Mouse (Mus musculus) lung, postnatal 36 days (tissue): ENCODE data around the gene Cenpf.
"Not testable (repeated sequence)": the region's sequence is repeated elsewhere in the genome, so short reads cannot be mapped to it uniquely, and the experiment has no call there.

Experiments
- DNase-seq: peaks from one replicate; pipeline ENCODE4 v3.0.0; 2022; ENCODE audit warnings: mixed read lengths

Cenpf gene

DNA sequence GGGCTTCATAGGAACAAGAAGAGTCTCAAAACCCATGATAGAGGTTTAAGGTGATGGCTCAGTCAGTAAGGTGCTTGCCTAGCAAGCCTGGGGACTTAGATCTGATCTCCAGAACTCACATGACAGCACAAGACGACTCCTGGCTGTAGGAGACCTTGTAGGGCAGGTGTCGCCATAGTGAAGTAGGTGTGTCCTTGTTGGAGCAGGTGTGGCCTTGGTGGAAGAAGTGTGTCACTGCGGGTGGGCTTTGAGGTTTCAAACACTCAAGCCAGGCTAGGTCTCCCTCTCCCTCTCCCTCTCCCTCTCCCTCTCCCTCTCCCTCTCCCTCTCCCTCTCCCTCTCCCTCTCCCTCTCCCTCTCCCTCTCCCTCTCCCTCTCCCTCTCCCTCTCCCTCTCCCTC lies 4.6 kb upstream of the Cenpf start:
- DNase-seq, result not testable (repeated sequence)

DNA sequence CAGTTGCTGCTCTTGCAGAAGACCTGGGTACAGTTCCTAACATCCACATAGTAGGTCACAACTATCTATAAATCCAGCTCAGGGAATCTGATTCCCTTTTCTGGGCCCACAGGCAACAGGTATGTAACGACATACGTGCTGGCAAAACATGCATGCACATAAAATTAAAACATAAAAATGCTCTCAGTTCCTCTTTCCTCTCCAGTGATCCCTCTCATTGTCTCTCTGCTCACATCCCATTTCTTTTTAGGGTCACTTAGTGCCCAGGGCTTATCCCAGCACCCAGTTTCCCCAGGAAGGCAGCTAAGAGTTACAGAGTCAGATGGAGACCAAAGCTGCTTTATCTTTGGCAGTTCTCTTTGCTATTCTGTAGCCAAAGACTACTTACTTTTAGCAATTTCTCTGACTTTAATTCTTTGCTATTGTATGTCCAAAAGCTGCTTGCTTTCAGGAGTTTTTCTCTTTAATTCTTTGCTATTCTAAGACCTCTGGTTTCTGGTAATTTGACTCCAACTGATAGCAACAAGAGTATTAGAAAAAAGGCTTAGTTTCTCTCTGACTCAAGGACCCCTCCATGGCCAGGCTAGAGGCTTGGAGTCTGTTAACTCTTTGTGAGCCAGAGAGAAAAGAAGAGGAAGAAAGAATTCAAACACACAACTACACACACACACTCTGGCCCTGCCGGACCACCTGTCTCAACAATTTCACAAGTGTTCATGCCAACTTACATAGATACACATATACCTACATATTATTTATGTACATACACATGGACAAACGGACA lies 1.4 kb upstream of the Cenpf start:
- DNase-seq, result no peak

DNA sequence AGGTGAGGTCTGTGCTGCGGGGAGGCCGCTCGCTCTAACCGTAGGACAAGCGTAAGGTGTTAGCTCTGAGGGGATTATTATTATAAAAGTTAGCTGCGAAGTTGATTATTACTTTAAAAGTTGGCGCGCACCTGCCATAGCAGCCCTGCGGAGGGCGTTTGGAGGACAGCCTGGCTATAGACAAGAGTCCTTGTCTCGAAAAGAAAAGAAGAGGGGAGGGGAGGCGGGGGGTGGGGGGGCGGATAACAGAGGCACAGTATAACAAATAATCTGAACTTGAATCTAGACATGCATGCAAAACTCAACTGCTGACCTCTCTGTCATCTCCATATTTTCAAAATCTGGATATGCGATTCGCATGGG lies 483 bp upstream of the Cenpf start:
- DNase-seq, result no peak

DNA sequence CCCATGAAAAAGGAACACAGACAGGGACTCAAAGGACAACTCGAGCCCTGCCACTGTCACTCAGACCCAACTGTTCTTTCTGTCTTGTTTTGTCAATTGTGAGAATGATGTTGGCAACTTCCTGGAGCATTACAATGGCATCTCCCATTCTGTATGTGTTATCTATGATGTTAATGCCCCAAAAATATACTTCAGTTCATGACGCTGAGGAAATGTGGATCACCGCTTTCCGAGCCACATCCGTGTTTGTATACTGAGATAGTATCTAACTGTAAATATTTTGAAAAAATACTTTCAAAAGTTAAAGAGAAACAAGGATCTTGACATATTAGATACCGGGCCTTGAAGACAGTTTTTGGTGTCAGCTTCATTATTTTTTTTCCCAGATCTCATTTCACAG lies 1.9 kb downstream of the Cenpf start:
- DNase-seq, result no peak

DNA sequence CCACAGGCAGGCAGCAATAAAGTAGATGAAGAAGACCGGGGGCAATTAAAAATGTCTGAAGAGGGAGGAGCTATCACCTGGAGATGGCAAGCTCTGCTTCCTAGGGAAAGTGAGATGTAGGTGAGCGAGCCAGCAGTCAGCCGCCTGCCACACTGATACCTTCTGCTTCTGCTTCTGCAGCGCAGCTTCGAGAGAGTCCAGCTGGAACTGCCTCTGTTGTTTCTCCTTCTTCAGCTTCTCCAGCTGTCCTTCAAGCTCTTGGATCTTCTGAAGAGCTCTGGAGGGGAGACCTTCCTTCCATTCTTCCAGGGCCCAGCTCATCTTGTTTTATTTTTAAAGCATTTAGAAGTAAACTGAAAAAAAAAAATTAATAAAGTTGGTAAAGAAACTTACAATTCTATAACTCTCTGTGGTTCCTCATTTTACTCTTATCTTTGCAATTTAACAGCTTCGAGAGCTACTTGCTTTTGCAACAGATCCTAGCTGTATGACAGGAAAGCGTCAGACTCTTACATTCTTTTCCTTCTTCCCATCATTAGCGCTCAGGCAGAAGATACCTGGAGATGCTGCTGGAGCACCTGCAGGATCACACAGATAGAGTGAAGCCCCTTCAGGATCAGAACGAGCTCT lies 3.0 kb downstream of the Cenpf start:
- no peak for DNase-seq

DNA sequence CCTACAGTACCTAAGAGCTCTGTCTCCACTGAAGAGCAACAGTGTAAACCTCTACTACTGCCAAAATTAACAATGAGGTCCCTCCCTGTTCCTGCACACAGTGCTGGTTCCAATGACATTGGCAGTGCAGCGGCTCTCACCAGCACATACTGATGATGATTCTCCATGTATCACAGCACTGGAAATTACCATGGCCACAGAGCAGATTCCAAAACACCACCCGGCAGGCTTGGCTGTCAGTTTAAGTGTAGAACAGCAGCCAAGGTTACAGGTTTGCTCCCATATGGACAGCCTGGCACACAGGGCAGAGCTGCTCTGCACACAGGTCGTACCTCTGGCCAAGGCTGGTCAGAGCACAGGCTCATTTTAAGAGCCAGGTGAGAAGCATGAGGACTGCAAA lies 8.3 kb downstream of the Cenpf start:
- DNase-seq, result no peak

DNA sequence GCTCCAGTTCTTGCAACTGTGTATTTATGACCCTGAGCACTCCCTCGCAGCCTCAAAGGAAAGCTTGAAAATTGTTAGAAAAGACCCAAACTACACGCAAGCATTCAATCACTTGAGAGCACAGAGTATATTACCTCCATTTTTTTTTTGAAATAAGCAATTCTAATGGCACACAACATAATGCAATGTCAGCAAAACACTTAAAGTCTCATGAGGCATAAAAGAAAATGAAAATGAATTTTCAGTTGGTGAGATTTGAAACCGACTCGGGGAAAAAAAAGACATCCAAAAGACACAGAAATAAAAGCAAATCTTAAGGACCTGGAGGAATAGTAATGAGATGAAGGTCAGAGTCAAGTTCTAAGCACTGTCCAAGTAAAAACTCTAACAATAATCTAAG lies 11.9 kb downstream of the Cenpf start:
- no peak for DNase-seq

DNA sequence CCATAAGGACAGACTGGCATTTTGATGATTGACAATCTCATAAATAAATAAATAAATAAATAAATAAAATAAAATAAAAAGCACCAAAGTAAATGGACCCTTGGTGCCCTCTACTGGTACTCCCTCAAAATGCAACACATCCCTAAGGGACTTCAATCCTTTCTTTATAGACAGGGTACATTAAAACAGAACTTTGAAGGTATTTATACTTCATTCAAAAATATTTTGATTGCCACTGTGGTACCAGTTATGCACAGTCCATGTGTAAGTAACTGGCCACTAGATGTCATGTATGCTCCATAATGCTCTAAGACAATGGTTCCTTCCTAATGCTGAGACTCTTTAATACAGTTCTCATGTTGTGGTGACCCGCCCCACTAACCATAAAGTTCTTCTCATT lies 12.5 kb downstream of the Cenpf start:
- DNase-seq, result peak; percentile 68

DNA sequence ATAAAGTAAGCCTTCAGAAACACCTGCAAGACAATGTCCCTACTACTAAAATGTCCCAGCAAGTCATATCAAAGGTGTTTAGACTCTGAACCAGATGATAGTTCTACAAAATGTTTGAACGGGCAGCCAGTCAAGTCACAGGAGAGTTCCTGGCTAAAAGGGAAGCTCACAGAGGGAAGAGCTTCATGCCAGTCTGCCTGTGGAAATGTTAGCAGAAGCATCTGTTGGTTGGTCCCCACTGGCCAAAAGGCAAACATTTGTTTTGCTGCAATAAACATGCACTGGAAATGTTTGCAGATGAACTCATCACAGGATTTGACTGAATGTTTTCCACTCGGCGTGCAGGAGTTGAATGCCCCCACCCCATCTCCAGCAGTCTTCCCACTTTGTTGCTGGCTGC lies 21.9 kb downstream of the Cenpf start:
- no peak for DNase-seq

DNA sequence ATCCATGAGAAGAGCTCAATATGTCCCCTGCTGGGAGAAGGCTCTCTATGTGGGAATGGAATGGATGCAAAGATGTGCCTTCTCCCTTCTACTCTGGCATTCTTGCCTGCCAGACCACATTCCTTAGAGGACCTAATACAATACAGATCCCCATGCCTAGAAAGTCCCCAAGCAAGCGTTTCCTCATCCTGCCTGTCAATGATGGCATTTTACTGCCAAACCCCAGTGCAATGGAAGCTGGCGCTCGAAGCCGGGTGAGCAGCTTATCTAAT lies 23.1 kb downstream of the Cenpf start:
- DNase-seq, result no peak

DNA sequence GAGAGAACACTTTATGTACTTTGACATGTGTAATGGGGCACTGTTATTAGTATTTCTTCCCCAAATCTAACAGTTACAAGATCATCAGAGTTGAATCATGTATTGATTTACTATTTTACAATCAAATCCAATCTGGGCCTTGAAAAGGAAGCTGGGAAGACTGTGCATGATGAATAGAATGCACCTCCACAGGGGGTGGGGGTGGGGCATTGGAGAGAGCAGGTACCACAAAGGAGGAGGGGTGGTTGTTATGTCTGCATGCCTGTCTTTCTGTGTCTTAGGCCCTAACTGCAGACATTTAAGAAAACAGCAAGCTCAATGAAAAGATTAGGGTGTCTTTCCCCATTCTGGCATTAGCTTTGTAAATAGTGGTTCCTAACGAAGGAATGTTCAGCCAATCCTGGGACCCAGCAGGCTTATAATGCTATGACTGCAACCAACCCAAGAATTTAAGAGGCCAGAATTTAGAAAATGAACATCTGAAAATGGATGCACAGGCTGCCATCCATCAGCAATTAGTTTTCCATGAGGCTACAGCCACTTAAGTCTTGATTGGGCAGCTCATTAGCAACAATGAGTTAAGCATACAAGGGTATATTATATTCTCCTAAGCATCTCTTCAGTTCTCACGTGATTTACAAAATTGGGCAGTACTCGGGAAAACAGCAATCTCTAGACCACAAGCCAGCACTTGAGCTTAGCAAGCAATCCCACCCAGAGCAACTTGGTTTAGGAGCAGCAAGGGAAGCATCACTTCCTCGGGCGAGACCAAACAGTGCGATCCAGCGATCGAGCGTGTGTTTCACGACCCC lies 23.6 kb downstream of the Cenpf start:
- no peak for DNase-seq

DNA sequence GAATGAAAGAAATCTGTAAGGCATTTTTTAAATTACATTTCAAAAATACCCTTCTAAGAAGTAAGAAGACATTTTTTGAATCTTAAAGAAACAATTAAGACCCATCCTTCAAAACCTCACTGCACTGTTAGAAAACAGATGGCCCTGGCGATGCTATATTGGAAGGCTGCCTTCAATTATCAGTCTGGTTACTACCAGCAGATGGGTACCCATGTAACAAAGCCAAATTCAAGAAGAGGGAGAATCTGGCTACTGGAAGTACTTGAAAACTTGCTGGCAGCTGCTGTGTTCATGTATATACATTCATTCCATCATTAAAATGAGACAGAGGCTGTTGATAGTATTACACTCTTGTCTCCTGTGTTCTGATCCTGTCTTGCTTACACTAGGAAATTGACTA lies 24.4 kb downstream of the Cenpf start:
- DNase-seq, result no peak

DNA sequence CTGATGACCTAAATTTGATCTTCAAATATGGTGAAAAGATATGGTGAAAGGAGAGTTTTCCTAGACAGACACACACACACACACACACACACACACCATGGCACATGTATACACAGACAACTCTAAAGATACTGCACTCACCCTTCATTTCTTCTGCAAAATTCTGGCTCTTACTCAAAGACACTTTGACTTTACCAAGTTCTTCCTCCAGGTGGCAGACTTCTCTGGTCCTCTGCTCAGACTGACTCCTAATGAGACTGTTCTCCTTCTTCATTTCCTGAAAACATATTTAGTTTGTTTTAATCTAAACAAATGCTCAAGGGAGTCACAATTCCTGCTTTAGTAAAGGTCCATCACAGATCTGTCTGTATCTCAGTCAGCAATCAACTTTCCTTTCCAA lies 26.0 kb downstream of the Cenpf start:
- DNase-seq, result peak; percentile 76

DNA sequence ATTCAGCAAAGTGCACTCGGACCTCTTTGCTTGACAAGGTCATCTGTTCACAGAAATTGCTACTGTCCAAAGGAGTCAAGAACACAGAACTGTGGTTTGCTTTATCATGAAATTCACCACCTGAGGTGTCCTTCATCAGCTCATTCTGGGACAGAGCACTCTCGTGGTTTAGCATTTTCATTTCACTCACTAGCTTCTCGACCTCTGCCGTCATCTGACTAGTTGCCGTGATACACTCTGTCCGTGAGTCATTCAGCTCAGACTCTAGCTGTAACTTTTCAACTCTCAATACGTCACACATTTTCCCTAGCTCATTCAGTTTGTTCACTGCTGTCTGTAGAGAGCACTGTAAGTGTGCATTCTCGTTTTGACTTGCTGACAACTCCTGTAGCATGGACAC lies 30.5 kb downstream of the Cenpf start:
- DNase-seq, result no peak

DNA sequence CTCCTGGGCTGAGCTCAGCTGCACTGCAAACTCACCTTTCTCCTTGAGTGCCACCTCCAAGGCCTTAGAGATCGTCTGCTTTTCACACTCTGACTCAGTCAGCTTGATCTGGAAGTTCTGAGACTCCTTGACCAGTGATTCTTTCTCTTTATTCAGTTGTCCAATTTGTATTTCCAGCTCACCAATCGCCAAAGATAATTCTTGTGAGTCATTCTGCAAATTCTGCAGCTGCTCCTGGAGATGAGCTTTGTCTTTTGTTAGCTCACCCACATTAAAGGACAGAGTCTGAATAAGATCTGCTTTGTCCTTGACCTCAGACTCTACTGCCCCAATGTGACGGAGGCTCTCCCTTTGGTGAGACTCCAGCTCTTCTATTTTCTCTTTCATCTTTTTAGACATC lies 34.1 kb downstream of the Cenpf start:
- DNase-seq, result no peak

DNA sequence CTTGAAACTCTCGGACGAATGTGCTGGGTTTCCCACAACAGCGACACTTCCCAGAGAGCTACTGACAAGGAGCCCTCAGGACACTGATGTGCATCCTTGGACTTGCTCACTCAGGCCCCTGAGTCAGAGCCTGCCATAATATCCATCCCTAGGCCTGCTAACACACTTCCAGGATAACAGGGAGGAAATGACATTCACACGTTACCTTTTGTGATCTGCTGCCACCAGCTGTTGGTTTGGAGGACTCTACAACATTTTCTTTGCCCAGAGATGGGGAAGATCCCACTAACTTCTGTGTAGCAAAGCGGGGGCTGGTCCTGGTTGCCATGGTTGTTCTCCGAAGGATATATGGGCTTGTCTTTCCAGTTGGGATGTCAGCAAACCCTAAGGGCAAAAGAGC lies 41.3 kb downstream of the Cenpf start:
- no peak for DNase-seq

DNA sequence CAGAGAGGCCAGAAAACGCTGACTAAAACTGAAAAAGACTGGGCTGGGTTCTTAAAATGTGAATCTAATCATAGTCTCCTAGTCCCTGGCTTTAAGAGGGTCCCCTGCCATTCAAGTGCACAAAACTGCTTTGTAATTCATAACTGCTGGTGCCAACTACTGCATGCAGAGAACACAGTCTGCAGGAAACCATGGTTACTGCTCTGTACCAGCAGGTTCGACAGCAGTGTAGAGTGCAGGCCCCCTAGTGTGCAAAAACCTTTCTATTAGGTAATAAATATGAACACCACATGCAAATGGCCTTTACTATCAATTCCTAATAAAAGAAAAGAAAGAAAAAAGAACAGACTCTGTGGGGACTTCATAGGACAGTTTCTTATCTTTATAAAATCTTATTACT lies 42.5 kb downstream of the Cenpf start:
- DNase-seq, result no peak

DNA sequence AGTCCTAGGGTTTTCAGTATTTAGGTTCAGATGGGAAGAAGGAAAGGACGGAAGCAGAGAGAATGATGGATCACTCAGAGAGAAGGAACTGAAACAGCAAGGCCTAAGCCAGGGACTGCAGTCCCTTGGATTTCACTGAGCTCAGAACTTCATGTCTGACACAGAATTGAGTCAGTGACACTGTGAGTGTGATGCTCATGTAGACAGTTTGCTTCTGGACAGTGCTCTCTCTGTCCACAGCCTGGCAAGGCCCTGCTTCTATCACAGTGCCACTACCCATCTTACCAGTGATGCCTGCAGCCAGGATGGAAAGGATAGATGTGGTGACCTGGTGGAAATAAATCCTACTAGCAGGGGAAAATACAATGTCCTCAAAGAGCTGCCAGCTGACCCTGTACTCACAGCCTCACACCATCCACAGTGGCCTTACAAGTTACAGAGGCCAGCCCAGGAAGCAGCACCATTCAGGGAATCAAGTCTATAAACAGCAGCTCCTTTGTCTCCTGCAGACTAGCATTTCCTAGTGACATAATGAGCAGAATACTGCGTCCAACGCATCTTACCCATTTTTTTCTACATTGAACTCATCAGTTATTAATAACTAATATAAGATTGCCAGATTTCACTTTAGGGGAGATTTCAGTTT lies 43.1 kb downstream of the Cenpf start:
- DNase-seq, result no peak

DNA sequence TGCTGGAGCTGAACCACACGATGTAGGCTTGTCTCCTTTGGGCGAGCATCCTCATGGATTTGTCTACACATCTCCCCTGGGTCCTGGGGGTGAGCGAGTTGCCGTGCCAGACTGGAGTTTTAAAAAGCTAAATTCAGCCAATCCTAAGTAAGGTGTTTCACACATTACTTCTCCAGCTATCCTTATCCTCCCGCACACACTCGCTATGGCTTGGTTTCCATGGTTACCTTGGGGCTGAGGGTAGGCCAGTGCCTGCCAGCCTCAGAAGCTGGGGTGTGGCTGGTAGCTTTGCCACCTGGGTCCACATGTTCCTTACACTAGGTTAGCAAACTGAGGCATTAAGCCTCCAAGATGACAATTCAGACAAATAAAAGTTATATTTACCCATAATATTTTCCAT lies 48.3 kb downstream of the Cenpf start:
- DNase-seq, result no peak

DNA sequence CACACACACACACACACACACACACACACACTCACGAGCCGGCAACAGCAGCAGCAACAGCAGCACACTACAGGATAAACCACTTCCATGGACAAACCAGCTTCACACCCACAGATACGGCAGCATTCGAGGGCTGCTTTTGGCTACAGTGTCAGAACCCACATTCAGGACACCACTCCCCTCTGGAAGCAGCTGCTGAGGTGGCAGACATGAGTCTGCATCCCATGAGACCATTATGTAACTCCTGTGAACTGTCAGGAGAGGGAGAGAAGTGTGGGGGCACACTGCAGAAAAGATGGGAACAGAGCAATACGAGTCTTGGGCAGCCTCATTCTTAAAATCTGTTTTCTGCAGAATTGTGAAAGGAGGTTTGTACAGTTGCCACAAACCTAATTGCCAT lies 54.1 kb downstream of the Cenpf start:
- no peak for DNase-seq

DNA sequence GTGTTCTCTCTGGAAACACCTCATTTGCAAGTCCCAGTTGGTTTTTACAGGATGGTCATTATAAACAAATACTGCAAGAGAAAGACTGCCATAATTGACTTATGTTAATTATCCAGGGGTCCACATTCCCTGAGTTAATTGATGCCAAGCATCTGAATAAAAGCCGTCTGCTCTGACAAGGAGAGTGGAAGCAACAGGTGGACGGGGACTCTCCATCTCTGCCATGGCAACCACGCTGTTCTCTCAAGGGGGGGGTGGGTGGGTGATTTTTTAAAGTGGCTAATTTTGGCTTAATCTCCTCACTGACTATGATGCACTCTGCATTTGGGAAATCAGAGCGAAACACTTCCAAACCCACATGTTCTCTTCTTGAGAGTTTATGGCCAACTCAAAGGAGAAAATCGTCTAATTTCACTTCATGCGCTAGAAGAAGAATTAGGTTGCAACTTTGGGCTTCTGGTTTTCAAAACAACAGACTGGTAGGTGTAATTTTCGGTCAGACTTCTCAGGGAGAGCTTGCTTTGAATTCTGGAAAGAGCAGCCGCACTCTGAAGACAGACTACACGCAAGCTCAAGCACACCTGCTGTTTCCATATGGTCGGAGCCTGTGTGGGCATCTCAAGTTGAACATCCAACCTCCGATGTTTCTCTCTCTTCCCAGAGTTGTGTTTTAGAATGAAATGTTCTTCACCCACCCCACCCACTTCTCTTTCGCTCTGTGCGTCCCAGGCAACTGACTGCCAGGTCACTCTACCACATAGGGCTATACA lies 55.8 kb downstream of the Cenpf start:
- DNase-seq, result no peak

DNA sequence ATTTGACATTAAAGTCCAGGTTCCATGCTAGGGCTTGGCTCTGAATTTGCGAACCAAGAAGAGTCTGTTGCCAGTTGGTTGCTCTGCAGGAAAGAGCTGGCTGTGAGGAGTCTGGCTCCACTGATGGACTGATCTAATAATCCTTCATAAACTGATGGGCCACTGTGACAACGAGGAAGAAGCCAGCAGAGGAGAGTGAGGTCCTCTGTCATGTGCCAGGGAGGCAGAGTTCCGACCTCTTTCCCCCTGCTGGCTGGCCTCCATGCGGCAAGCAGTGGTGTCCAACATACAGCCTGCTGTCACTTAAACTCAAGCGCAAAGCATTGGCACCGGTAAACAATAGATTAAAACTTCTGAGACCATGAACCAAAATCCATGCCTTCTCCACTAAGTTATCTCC lies 57.9 kb downstream of the Cenpf start:
- DNase-seq, result no peak
